Mouse (Mus musculus): ENCODE data around the gene R3hdm2.

The R3hdm2 gene

GRCm38 (mm10) chr10:127542720-127543119, 162.6 kb downstream of the R3hdm2 start:
- ATAC-seq (ENCODE audit: low TSS enrichment): no peak

- no peak for ATAC-seq (ENCODE audit: low TSS enrichment)
These were observed 163.8 kb downstream of the R3hdm2 start for GRCm38 (mm10) chr10:127543916-127544315.

- no peak for ATAC-seq (ENCODE audit: low TSS enrichment)
These were observed 164.2 kb downstream of the R3hdm2 start for GRCm38 (mm10) chr10:127544375-127544774.

GRCm38 (mm10) chr10:127546505-127546904, 166.4 kb downstream of the R3hdm2 start:
- ATAC-seq (ENCODE audit: low TSS enrichment): no peak

GRCm38 (mm10) chr10:127548236-127548635, 168.1 kb downstream of the R3hdm2 start:
- no peak for ATAC-seq (ENCODE audit: low TSS enrichment)

All from frontal cortex, adult (tissue).